Comparison of ENCODE assay signal across 20 mouse cellular contexts in genomic region chr6:148345001-148345400, GRCm38 (mm10).
"Had no signal": no experiment of that assay in that cellular context is flagged by ENCODE, and none has a peak within 500 bp of the region (broad histone marks: within the 10 kb centered on the region; RNA-seq: fewer than 3 reads in every experiment).

No protein-coding gene starts in this region.

- H3K27ac ChIP-seq: limb, embryonic 10.5 days; limb, embryonic 13.5 days; liver, embryonic 14.5 days; stomach, postnatal 0 days had no signal

- H3K4me2 ChIP-seq: limb, embryonic 13.5 days; midbrain, embryonic 11.5 days had no signal

- H3K9me3 ChIP-seq: limb, embryonic 10.5 days; limb, embryonic 13.5 days; megakaryocyte, embryonic 14.5 days had no signal

- H3K27me3 ChIP-seq: limb, embryonic 13.5 days had no signal

- DNase-seq: kidney, adult 2 months; kidney, postnatal 10 days; kidney, postnatal 4 days; liver; lung, adult 2 months; lung, postnatal 14 days; lung, postnatal 4 days; midbrain, embryonic 14.5 days; right cerebral cortex, postnatal 14 days; right cerebral cortex, postnatal 4 days; thymus, adult 2 months; thymus, postnatal 14 days; thymus, postnatal 4 days had no signal

- H3K36me3 ChIP-seq: limb, embryonic 10.5 days; limb, embryonic 13.5 days had no signal

- H3K4me1 ChIP-seq: limb, embryonic 10.5 days; limb, embryonic 13.5 days had no signal

- H3K9ac ChIP-seq: limb, embryonic 13.5 days; liver, embryonic 14.5 days had no signal

- ATAC-seq: intestine, postnatal 0 days had no signal

- H3K4me3 ChIP-seq: limb, embryonic 10.5 days; limb, embryonic 13.5 days; megakaryocyte, embryonic 14.5 days had no signal
